Mouse (Mus musculus) CD4-positive, CD25-positive, alpha-beta regulatory T cell, adult 2 months (primary cell): ENCODE measurements around the gene Carm1.
"Not testable (repeated sequence)": the region's sequence is repeated elsewhere in the genome, so short reads cannot be mapped to it uniquely, and the experiment has no call there.

Source experiments
- DNase-seq: peaks from one replicate; pipeline ENCODE4 v3.0.0-alpha.2; 2012; ENCODE audit warnings: low read depth, low spot score

The Carm1 gene

GRCm38 (mm10) chr9:21537009-21537408 is 9.7 kb upstream of the Carm1 start:
- DNase-seq: no peak

- DNase-seq: no peak
These were observed 6.5 kb upstream of the Carm1 start for GRCm38 (mm10) chr9:21539981-21540753.

GRCm38 (mm10) chr9:21542001-21542400 is 4.7 kb upstream of the Carm1 start:
- not testable (repeated sequence) for DNase-seq

- DNase-seq: no peak
These were observed 1.3 kb upstream of the Carm1 start for GRCm38 (mm10) chr9:21545351-21545915.

GRCm38 (mm10) chr9:21545916-21546788 is 542 bp upstream of the Carm1 start:
- peak; percentile 99 for DNase-seq

- peak; percentile 77 for DNase-seq
These were observed 614 bp downstream of the Carm1 start for GRCm38 (mm10) chr9:21547075-21547941.

- DNase-seq: no peak
These were observed 4.4 kb downstream of the Carm1 start for GRCm38 (mm10) chr9:21551049-21551448.

- no peak for DNase-seq
These were observed 7.0 kb downstream of the Carm1 start for GRCm38 (mm10) chr9:21553607-21554273.

GRCm38 (mm10) chr9:21555198-21555742 is 8.6 kb downstream of the Carm1 start:
- no peak for DNase-seq

GRCm38 (mm10) chr9:21556996-21557395 is 10.3 kb downstream of the Carm1 start:
- no peak for DNase-seq

- DNase-seq: no peak
These were observed 10.9 kb downstream of the Carm1 start for GRCm38 (mm10) chr9:21557556-21557955.

GRCm38 (mm10) chr9:21558366-21558765 is 11.7 kb downstream of the Carm1 start:
- DNase-seq: no peak

GRCm38 (mm10) chr9:21559151-21559550 is 12.5 kb downstream of the Carm1 start:
- no peak for DNase-seq

- no peak for DNase-seq
These were observed 17.7 kb downstream of the Carm1 start for GRCm38 (mm10) chr9:21564420-21564819.

GRCm38 (mm10) chr9:21565004-21565586 is 18.4 kb downstream of the Carm1 start:
- no peak for DNase-seq

- DNase-seq: peak; percentile 12
These were observed 19.8 kb downstream of the Carm1 start for GRCm38 (mm10) chr9:21566538-21566937.

GRCm38 (mm10) chr9:21567051-21567450 is 20.4 kb downstream of the Carm1 start:
- peak; percentile 40 for DNase-seq

- DNase-seq: no peak
These were observed 22.1 kb downstream of the Carm1 start for GRCm38 (mm10) chr9:21568657-21569255.

- DNase-seq: no peak
These were observed 27.5 kb downstream of the Carm1 start for GRCm38 (mm10) chr9:21574012-21574801.
